ENCODE assay signal across 13 mouse cellular contexts in genomic region chr15:6934564-6934980, GRCm38 (mm10). TPM values are rescaled to one million over a fixed set of nuclear protein-coding genes. Genes with fewer than 3 reads are reported as not detected.
DNase-seq lines count a peak whose midpoint lies in the region; ATAC-seq and TF ChIP-seq lines count a peak whose summit lies in the region.
"Had no signal": no experiment of that assay in that cellular context is flagged by ENCODE, and none has a peak within 500 bp of the region (broad histone marks: within the 10 kb centered on the region; RNA-seq: fewer than 3 reads in every experiment).

No protein-coding gene starts in this region.

- no peak overlapping the region for H3K9ac ChIP-seq in heart, adult 2 months (ENCODE audit: low read depth, low read length)
- no peak overlapping the region for H3K9ac ChIP-seq in intestine, embryonic 14.5 days (ENCODE audit: low read length)
- H3K9ac ChIP-seq in midbrain, embryonic 11.5 days (ENCODE audit: low read length), result no peak overlapping the region
- H3K9ac ChIP-seq: neural tube, embryonic 15.5 days had no signal

- H3K9me3 ChIP-seq in intestine, embryonic 14.5 days (ENCODE audit: control insufficient read depth, low read length), result no peaks in the 10 kb centered on the region
- H3K9me3 ChIP-seq in midbrain, embryonic 11.5 days (ENCODE audit: control insufficient read depth, low read length), result no peaks in the 10 kb centered on the region
- H3K9me3 ChIP-seq: hindbrain, embryonic 10.5 days; midbrain, embryonic 10.5 days; neural tube, embryonic 15.5 days had no signal

- intact Hi-C loops in heart, adult 2 months (cut with DNase I), result no loop called here
- intact Hi-C loops in heart, postnatal 36 days (cut with DNase I), result no loop called here

- no peaks in the 10 kb centered on the region for H3K79me2 ChIP-seq in heart, adult 2 months (replicated peaks; ENCODE audit: control insufficient read depth, insufficient read depth, low read length)

- H3K4me1 ChIP-seq in heart, adult 2 months (ENCODE audit: control insufficient read depth, insufficient read depth, low read length), result no peaks in the 10 kb centered on the region
- H3K4me1 ChIP-seq in intestine, embryonic 14.5 days (replicated peaks; ENCODE audit: control insufficient read depth, insufficient read depth, low read length), result peaks cover 5% of the 10 kb centered on the region; the same call in 1 of the 2 replicates
- H3K4me1 ChIP-seq in midbrain, embryonic 11.5 days (ENCODE audit: control insufficient read depth, insufficient read depth, low read length), result no peaks in the 10 kb centered on the region
- H3K4me1 ChIP-seq: hindbrain, embryonic 10.5 days; midbrain, embryonic 10.5 days; neural tube, embryonic 15.5 days had no signal

- 48% methylated on average over 4 of the region's 4 CpGs for WGBS in heart, adult 2 months
- 44% methylated on average over 4 of the region's 4 CpGs for WGBS in intestine, embryonic 14.5 days
- 80% methylated on average over 4 of the region's 4 CpGs for WGBS in midbrain, embryonic 11.5 days

- H3K4me3 ChIP-seq in heart, adult 2 months, result no peak overlapping the region
- no peak overlapping the region for H3K4me3 ChIP-seq in intestine, embryonic 14.5 days (ENCODE audit: low read depth, low read length)
- no peak overlapping the region for H3K4me3 ChIP-seq in midbrain, embryonic 11.5 days (ENCODE audit: low read depth, low read length)
- H3K4me3 ChIP-seq: hindbrain, embryonic 10.5 days; midbrain, embryonic 10.5 days; neural tube, embryonic 15.5 days had no signal

- ATAC-seq in intestine, embryonic 14.5 days (replicated peaks; ENCODE audit: low FRiP score, low TSS enrichment, low read depth), result 0 out of 2 replicates have a peak, but pooled peaks have one; percentile 36
- no peak for ATAC-seq in midbrain, embryonic 11.5 days (ENCODE audit: low FRiP score)
- ATAC-seq: CD4-positive, CD25-positive, alpha-beta regulatory T cell, adult 4 months had no signal

- H3K36me3 ChIP-seq in heart, adult 2 months (ENCODE audit: control insufficient read depth, insufficient read depth, low read length), result no peaks in the 10 kb centered on the region
- H3K36me3 ChIP-seq in intestine, embryonic 14.5 days (ENCODE audit: control insufficient read depth, insufficient read depth, low read length), result no peaks in the 10 kb centered on the region
- H3K36me3 ChIP-seq in midbrain, embryonic 11.5 days (ENCODE audit: control insufficient read depth, insufficient read depth, low read length), result no peaks in the 10 kb centered on the region
- H3K36me3 ChIP-seq: hindbrain, embryonic 10.5 days; midbrain, embryonic 10.5 days; neural tube, embryonic 15.5 days had no signal

- peak; percentile 38 for TF ChIP-seq CTCF in heart, adult 2 months (IDR thresholded peaks at IDR 0.05)

- DNase-seq in heart, adult 2 months, result peak in 1 of 2 experiments; percentile 17
- DNase-seq in heart, postnatal 36 days, result no peak
- DNase-seq in intestine, embryonic 14.5 days (ENCODE audit: low spot score), result no peak
- peak; percentile 20 to 46 for DNase-seq in kidney, postnatal 4 days
- peak; percentile 26 for DNase-seq in mesoderm, embryonic 11.5 days (ENCODE audit: low read depth, low spot score)
- DNase-seq in cerebellum, adult 11 months, result no peak
- DNase-seq in layer of hippocampus, postnatal 14 days (ENCODE audit: low spot score in 2 of 2), result no peak
- no peak for DNase-seq in midbrain, embryonic 11.5 days (ENCODE audit: low spot score, missing footprints)
- DNase-seq: thymus, adult 2 months had no signal

- no peak for TF ChIP-seq EP300 in heart, adult 2 months (IDR thresholded peaks at IDR 0.05; ENCODE audit: insufficient read depth, low read depth, low read length)

- H3K4me2 ChIP-seq in intestine, embryonic 14.5 days (ENCODE audit: low read length), result no peak overlapping the region
- H3K4me2 ChIP-seq in midbrain, embryonic 11.5 days, result no peak overlapping the region
- H3K4me2 ChIP-seq: neural tube, embryonic 15.5 days had no signal

- no peaks in the 10 kb centered on the region for H3K27me3 ChIP-seq in heart, adult 2 months (ENCODE audit: control insufficient read depth, insufficient read depth, low read length)
- no peaks in the 10 kb centered on the region for H3K27me3 ChIP-seq in intestine, embryonic 14.5 days (replicated peaks; ENCODE audit: control insufficient read depth, insufficient read depth, low read length)
- H3K27me3 ChIP-seq in midbrain, embryonic 11.5 days (ENCODE audit: control insufficient read depth, insufficient read depth, low read length), result no peaks in the 10 kb centered on the region
- H3K27me3 ChIP-seq: neural tube, embryonic 15.5 days had no signal

- H3K27ac ChIP-seq in heart, adult 2 months, result no peak overlapping the region
- no peak overlapping the region for H3K27ac ChIP-seq in intestine, embryonic 14.5 days (ENCODE audit: low read depth)
- no peak overlapping the region for H3K27ac ChIP-seq in midbrain, embryonic 11.5 days (ENCODE audit: low read depth, low read length)
- H3K27ac ChIP-seq: hindbrain, embryonic 10.5 days; midbrain, embryonic 10.5 days; neural tube, embryonic 15.5 days had no signal

- TF ChIP-seq POLR2A in heart, adult 2 months (IDR thresholded peaks at IDR 0.05; ENCODE audit: insufficient read depth, low read depth, low read length), result no peak

RNA-seq across cellular contexts. Expression of gene Osmr, which starts 59.8 kb away (rescaled TPM):
- 10 to 100 TPM in 1 of 2 experiments, 1 to 10 TPM in 1; 9.6 to 11.9 TPM for total RNA-seq in heart, adult 2 months (2021)
- polyA plus RNA-seq in heart, adult 2 months (2012; rRNA removed), result 7.5 and 11.2 TPM in 2 replicates
- 10 to 100 TPM; 10.3 to 10.4 TPM for total RNA-seq in heart, postnatal 36 days (2021)
- 0.99 and 1.6 TPM in 2 replicates for polyA plus RNA-seq in intestine, embryonic 14.5 days (2014; fragmentation: Nextera tagmentation; extraction: Ambion mirVana)
- 1 to 10 TPM; 5.4 to 5.6 TPM for total RNA-seq in layer of hippocampus, postnatal 14 days (2021)
- polyA plus RNA-seq in midbrain, embryonic 11.5 days (2014; fragmentation: Nextera tagmentation; extraction: Ambion mirVana), result 0.61 and 0.96 TPM in 2 replicates
- polyA plus RNA-seq: CD4-positive, CD25-positive, alpha-beta regulatory T cell, adult 4 months had no signal

Comparison
In these comparisons a context has a peak if more than half of its experiments do, and no peak if none do; other contexts are left out.
1. DNase-seq: peak in kidney, postnatal 4 days (2 of 2) and mesoderm, embryonic 11.5 days (single experiment); none in heart, postnatal 36 days (0 of 2), intestine, embryonic 14.5 days (single experiment), cerebellum, adult 11 months (single experiment), layer of hippocampus, postnatal 14 days (0 of 2) and midbrain, embryonic 11.5 days (single experiment).